Mouse (Mus musculus): ENCODE measurements around the gene Heatr5b.

DNA sequence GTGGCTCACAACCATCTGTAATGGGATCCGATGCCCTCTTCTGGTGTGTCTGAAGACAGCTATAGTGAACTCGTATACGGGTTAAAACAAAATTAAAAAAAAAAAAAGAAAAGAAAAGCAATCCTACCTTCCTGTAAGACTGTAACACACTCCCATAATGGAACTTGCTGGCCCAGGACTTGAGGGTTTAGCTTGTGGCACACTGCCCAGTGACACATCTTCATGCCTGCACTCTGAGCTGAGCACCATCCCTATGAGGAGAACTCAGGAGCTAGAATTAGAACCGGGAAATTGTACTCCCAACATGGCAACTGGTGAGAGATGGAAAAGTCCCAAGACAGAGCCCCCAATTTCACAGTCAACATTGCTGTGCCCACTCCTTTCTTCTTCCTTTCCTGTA, 48.1 kb upstream of the Heatr5b start:
- no peak for TF ChIP-seq EP300 (IDR thresholded peaks at IDR 0.05; ENCODE audit: insufficient read depth, low read depth, low read length)
- no peak for TF ChIP-seq POLR2A (IDR thresholded peaks at IDR 0.05; ENCODE audit: insufficient read depth, low read depth, low read length)
- TF ChIP-seq CTCF (IDR thresholded peaks at IDR 0.05): no peak
